Mouse (Mus musculus) ES-E14 (cell line): ENCODE measurements around the gene Lingo3. TPM values are rescaled to one million over a fixed set of nuclear protein-coding genes. Genes with fewer than 3 reads are reported as not detected.
A peak's percentile ranks its signal among the peaks of the same experiment; 100 is the strongest.
"Not testable (repeated sequence)": the region's sequence is repeated elsewhere in the genome, so short reads cannot be mapped to it uniquely, and the experiment has no call there.

Experiments used
- DNase-seq: peaks from one replicate; pipeline ENCODE4 v3.0.0-alpha.2; 2013; ENCODE audit warnings: low read depth, low spot score
- H3K27ac ChIP-seq: 2 replicates; pipeline ENCODE4 v1.5.1; 2012; ENCODE audit warnings: low read depth, mild to moderate bottlenecking, low read length, moderate library complexity, mixed read lengths; ENCODE audit not compliant: poor library complexity, insufficient read depth, severe bottlenecking
- H3K36me3 ChIP-seq: 2 replicates; pipeline ENCODE4 v1.6.1; 2012; ENCODE audit warnings: mild to moderate bottlenecking, low read length, moderate library complexity, mixed read lengths; ENCODE audit not compliant: control insufficient read depth, poor library complexity, insufficient read depth, severe bottlenecking
- H3K4me1 ChIP-seq, 2 experiments: fragments of 150-350 bp in 1 of 2; sonication (generic) in 1 of 2; 2 replicates each; pipeline ENCODE4 v1.6.1; 2012; ENCODE audit warnings: low read length in 2 of 2, mild to moderate bottlenecking in 1 of 2, mixed read lengths in 1 of 2; ENCODE audit not compliant: control insufficient read depth in 2 of 2, insufficient read depth in 2 of 2, poor library complexity in 1 of 2
- H3K4me3 ChIP-seq, 2 experiments: fragments of 150-350 bp in 1 of 2; sonication (generic) in 1 of 2; 2 replicates each; pipeline ENCODE4 v1.5.1; 2012; ENCODE audit warnings: low read length in 2 of 2, low read depth in 1 of 2, mild to moderate bottlenecking in 1 of 2, mixed read lengths in 1 of 2; ENCODE audit not compliant: insufficient read depth in 1 of 2, poor library complexity in 1 of 2, severe bottlenecking in 1 of 2
- H3K9ac ChIP-seq: 2 replicates; pipeline ENCODE4 v1.6.1; 2012; ENCODE audit warnings: low read depth, mild to moderate bottlenecking, low read length, mixed read lengths; ENCODE audit not compliant: poor library complexity, insufficient read depth, severe bottlenecking
- H3K9me3 ChIP-seq: fragments of 150-350 bp; sonication (generic); 2 replicates; pipeline ENCODE4 v1.6.1; 2012; ENCODE audit warnings: low read depth, mild to moderate bottlenecking, low read length; ENCODE audit not compliant: control insufficient read depth, insufficient read depth
- CHD2 ChIP-seq: IDR thresholded peaks from 2 replicates; pipeline ENCODE4 v1.6.1; 2014; ENCODE audit warnings: mild to moderate bottlenecking, low read depth, low read length, inconsistent platforms
- HCFC1 ChIP-seq: IDR thresholded peaks from 2 replicates; pipeline ENCODE4 v1.6.1; 2012; ENCODE audit warnings: low read length, inconsistent platforms, borderline replicate concordance; ENCODE audit not compliant: insufficient read depth
- MAFK ChIP-seq: IDR thresholded peaks from 2 replicates; pipeline ENCODE4 v1.6.1; 2014; ENCODE audit warnings: mild to moderate bottlenecking, low read depth, low read length, inconsistent platforms; ENCODE audit not compliant: insufficient read depth
- ZC3H11A ChIP-seq: IDR thresholded peaks from 2 replicates; pipeline ENCODE4 v1.6.1; 2012; ENCODE audit warnings: low read depth, mild to moderate bottlenecking, inconsistent platforms, low read length, borderline replicate concordance
- ZNF384 ChIP-seq: IDR thresholded peaks from 2 replicates; pipeline ENCODE4 v1.6.1; 2012; ENCODE audit warnings: low read depth, low read length, inconsistent platforms
- in situ Hi-C, 2 experiments: fragments of 600-800 bp; cut with MboI; formaldehyde crosslinking; loops; one replicate each; pipeline ENCODE4 v1.15.1; 2025; ENCODE audit warnings: low sequenced_read_pairs in 2 of 2, inconsistent platforms in 1 of 2; ENCODE audit not compliant: unreplicated experiment in 2 of 2
- total RNA-seq: library from RNA; depleted of rRNA; stranded (reverse); fragments of 300-350 nt; gene quantifications from 2 replicates; pipeline ENCODE4 v1.2.3, GENCODE M21; 2012

The Lingo3 gene
- total RNA-seq, 1 experiment, result 2.4 TPM

DNA sequence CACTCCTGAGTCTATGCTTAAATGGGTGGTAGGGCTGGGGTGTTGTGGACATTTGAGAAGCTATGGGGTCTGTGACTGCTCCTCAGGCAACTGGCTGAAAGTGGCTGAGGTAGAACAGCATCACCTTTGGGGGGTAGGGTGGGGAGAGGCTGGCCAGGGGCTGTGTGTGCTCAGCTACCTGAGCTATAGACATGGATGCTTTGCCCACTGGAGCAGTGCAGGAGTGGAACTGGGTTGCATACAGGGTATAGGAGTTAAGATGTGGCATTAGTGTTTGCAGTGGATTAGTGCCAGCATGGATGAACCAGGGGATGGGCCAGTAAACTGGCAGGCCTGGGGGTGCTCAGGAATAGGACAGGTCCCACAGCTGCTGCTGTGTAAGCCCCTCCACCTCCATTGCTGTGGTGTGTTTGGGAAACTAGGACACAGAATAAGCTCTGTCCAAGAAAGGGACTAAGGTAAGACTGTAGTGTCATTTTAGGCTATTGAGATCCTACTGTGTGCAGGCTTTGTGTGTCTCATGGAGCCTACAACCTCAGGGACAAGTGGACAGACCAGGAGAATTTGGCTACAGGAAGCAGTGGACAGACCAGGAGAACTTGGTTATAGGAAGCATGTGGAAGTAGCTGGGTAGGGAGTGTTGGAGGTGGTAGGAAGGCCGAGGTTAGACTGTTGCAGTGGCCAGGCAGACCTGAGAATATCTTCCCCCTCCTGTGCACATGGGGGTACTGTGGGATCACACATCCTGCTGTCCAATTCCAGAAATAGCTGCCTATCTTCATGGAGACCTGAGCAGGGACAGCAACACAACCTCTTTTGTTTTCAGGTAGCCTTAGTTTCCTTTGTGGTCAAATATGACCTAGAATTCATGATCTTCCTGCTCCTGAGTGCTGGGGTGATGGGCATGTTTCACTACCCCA lies 14.2 kb downstream of the Lingo3 start:
- in situ Hi-C loops, result no loop called here
- no peak for DNase-seq
- Histone ChIP-seq H3K4me1 (peaks cover 0 to 18% of the 10 kb centered on the region in 2 experiments; a peak in 2 of 4 replicates), H3K36me3 (peaks cover 22% of the 10 kb centered on the region), H3K9me3 (no peaks in the 10 kb centered on the region), H3K4me3 (no peak overlapping the region), H3K9ac (no peak overlapping the region), H3K27ac (no peak overlapping the region)
- TF ChIP-seq MAFK (no peak), HCFC1 (no peak), CHD2 (no peak), ZC3H11A (no peak), ZNF384 (no peak)

GRCm38 (mm10) chr10:80828587-80828986 lies 15.3 kb downstream of the Lingo3 start:
- H3K27ac ChIP-seq, H3K9ac ChIP-seq, DNase-seq, in situ Hi-C loops, H3K9me3 ChIP-seq: not testable (repeated sequence)
- peaks cover 22% of the 10 kb centered on the region for H3K36me3 ChIP-seq
- peak overlapping the region in 1 of 2 experiments; percentile 86; a peak in 1 of 4 replicates for H3K4me3 ChIP-seq
- peaks cover 0 to 13% of the 10 kb centered on the region in 2 experiments; a peak in 2 of 4 replicates for H3K4me1 ChIP-seq

DNA sequence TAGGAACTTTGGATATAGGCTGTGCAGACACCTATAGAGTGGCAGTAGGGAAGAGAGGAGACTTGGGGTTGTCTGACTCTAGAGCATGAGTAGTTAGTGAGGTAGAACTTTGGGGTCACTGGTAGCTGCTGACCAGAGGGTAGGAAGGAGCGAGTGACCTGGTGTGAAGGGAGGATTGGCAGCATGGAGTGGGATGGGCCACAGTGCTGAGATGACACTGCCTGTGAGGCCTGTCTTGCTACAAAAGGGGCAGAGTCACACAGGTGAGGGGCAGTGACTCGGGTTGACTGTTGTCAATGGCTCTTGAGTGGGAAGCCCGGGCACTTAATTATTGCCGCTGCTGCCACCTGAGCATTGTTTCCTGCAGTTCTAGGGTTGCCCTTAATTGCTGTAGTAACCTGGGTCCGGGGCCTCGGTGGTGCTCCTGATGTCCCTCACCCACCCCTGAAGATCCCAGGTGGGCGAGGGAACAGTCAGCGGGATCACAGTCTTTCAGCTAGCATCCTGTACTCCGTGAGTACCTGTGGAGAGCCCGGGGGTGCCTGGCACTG lies 15.9 kb downstream of the Lingo3 start:
- in situ Hi-C loops, result no loop called here
- DNase-seq, result no peak
- no peaks in the 10 kb centered on the region for H3K9me3 ChIP-seq
- H3K4me1 ChIP-seq, result peaks cover 0 to 13% of the 10 kb centered on the region in 2 experiments; a peak in 2 of 4 replicates
- peak overlapping the region; percentile 94 for H3K9ac ChIP-seq
- no peak overlapping the region for H3K27ac ChIP-seq
- H3K4me3 ChIP-seq, result peak overlapping the region; percentile 77 to 86
- TF ChIP-seq ZNF384 (no peak), HCFC1 (no peak; the same call in 1 of the 2 replicates), MAFK (no peak), ZC3H11A (no peak), CHD2 (no peak)
- H3K36me3 ChIP-seq, result peaks cover 22% of the 10 kb centered on the region

- Histone ChIP-seq H3K9ac (peak overlapping the region; percentile 94), H3K4me1 (peaks cover 0 to 13% of the 10 kb centered on the region in 2 experiments; a peak in 2 of 4 replicates), H3K36me3 (peaks cover 22% of the 10 kb centered on the region), H3K9me3 (no peaks in the 10 kb centered on the region), H3K27ac (no peak overlapping the region; the same call in 1 of the 2 replicates), H3K4me3 (peak overlapping the region; percentile 77 to 86)
- in situ Hi-C loops, result no loop called here
- no peak for DNase-seq
- TF ChIP-seq ZNF384, result no peak
- TF ChIP-seq HCFC1, result 0 out of 2 replicates have a peak, but pooled peaks have one; percentile 16
These were observed 16.6 kb downstream of the Lingo3 start for GRCm38 (mm10) chr10:80827063-80827869.
